Mouse (Mus musculus) liver, adult 2 months (tissue): ENCODE data around the gene H2-M5.

Experiments
- CTCF ChIP-seq: fragments of 200-500 bp; IDR thresholded peaks from 2 replicates; pipeline ENCODE4 v1.5.1; 2011; ENCODE audit warnings: low read depth, low read length, control low read depth
- POLR2A ChIP-seq: fragments of 200-500 bp; IDR thresholded peaks from 2 replicates; pipeline ENCODE4 v1.6.1; 2011; ENCODE audit warnings: low read length, control low read depth; ENCODE audit not compliant: insufficient read depth; ENCODE audit errors: extremely low read depth

GRCm38 (mm10) chr17:37002364-37003330, 13.3 kb upstream of the H2-M5 start:
- TF ChIP-seq POLR2A, result no peak
- no peak for TF ChIP-seq CTCF
